Mouse (Mus musculus): ENCODE measurements around the gene Tiam1. TPM values are rescaled to one million over a fixed set of nuclear protein-coding genes. Genes with fewer than 3 reads are reported as not detected.

Gene Tiam1
- polyA plus RNA-seq (2014; fragmentation: Illumina TruSeq; extraction: RNeasy Lipid Tissue Mini Kit (QIAGEN cat#74804)), result 14.9 TPM

GRCm38 (mm10) chr16:90143760-90144516 lies at the start of gene Tiam1:
Gene Tiam1, minus strand, starts transcription at chr16:90143769.

Other genes with a start within 250 kb of the Tiam1 start
- 268 TPM for gene Sod1, start 77.0 kb upstream of the Tiam1 start, polyA plus RNA-seq (2014; fragmentation: Illumina TruSeq; extraction: RNeasy Lipid Tissue Mini Kit (QIAGEN cat#74804))
- 23.7 TPM for gene Scaf4, start 140.7 kb upstream of the Tiam1 start, polyA plus RNA-seq (2014; fragmentation: Illumina TruSeq; extraction: RNeasy Lipid Tissue Mini Kit (QIAGEN cat#74804))
- 2.9 TPM for gene Hunk, start 242.2 kb upstream of the Tiam1 start, polyA plus RNA-seq (2014; fragmentation: Illumina TruSeq; extraction: RNeasy Lipid Tissue Mini Kit (QIAGEN cat#74804))

Measured in ovary, adult 10 weeks (tissue).